Mouse (Mus musculus) C2C12 (cell line): ENCODE measurements around the gene Efcab9.

Experiments used
- CTCF ChIP-seq: IDR thresholded peaks from one replicate; pipeline ENCODE4 v1.5.1; 2011; ENCODE audit not compliant: control insufficient read depth, insufficient read depth, insufficient read length
- MYOG ChIP-seq: IDR thresholded peaks from one replicate; pipeline ENCODE4 v1.6.1; 2011; ENCODE audit not compliant: control insufficient read depth, insufficient read length; ENCODE audit errors: extremely low read depth

DNA sequence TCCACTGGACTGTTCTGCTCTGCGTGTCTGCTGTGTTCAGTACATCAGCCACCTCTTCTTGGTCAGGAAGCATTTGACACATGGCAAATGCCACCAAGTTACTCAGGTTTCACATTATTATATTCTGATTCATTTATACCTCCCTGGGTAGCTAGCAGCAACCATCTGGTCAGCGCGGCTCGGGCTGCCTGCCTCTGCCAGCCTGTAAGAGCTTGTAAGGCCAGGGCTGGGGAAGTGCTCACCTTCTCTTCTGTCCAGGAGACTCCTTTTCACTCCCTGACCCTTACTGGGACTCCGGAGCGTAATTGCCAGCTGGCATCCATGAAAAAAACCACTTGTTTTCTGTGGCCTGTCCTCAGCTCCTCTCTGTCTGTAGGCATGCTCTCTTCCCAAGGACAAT is 17.4 kb upstream of the Efcab9 start:
- no peak for TF ChIP-seq MYOG
- TF ChIP-seq CTCF, result no peak
